Mouse (Mus musculus) forebrain, embryonic 15.5 days (tissue): Measurements from ENCODE around the gene Hist1h4h. TPM values are rescaled to one million over a fixed set of nuclear protein-coding genes. Genes with fewer than 3 reads are reported as not detected.

ENCODE experiments used
- ATAC-seq: fragments of 200-750 bp; cut with Nextera tagmentation; replicated peaks from 2 replicates; pipeline ENCODE4 v1.8.0; 2017; ENCODE audit warnings: mild to moderate bottlenecking, moderate TSS enrichment, moderate library complexity
- H3K27ac ChIP-seq: fragments of 300-500 bp; sonication (generic); replicated peaks from 2 replicates; pipeline ENCODE4 v1.5.1; 2015; ENCODE audit warnings: mild to moderate bottlenecking, inconsistent platforms
- H3K27me3 ChIP-seq: fragments of 300-500 bp; sonication (generic); 2 replicates; pipeline ENCODE4 v1.6.1; 2015; ENCODE audit warnings: inconsistent platforms
- H3K36me3 ChIP-seq: fragments of 300-500 bp; sonication (generic); 2 replicates; pipeline ENCODE4 v1.6.1; 2015; ENCODE audit warnings: mild to moderate bottlenecking, inconsistent platforms
- H3K4me1 ChIP-seq: fragments of 300-500 bp; sonication (generic); 2 replicates; pipeline ENCODE4 v1.6.1; 2015; ENCODE audit warnings: inconsistent platforms
- H3K4me2 ChIP-seq: fragments of 300-500 bp; sonication (generic); replicated peaks from 2 replicates; pipeline ENCODE4 v1.6.1; 2015; ENCODE audit warnings: mild to moderate bottlenecking, inconsistent platforms
- H3K4me3 ChIP-seq: fragments of 300-500 bp; sonication (generic); 2 replicates; pipeline ENCODE4 v1.5.1; 2015; ENCODE audit warnings: mild to moderate bottlenecking, inconsistent platforms
- H3K9ac ChIP-seq: fragments of 300-500 bp; sonication (generic); replicated peaks from 2 replicates; pipeline ENCODE4 v1.6.1; 2015; ENCODE audit warnings: mild to moderate bottlenecking, inconsistent platforms
- H3K9me3 ChIP-seq: fragments of 300-500 bp; sonication (generic); 2 replicates; pipeline ENCODE4 v1.6.1; 2016; ENCODE audit warnings: inconsistent platforms
- WGBS: fragments of 180-500 bp; shearing (Covaris S2); methylation state at CpG from one replicate; pipeline ENCODE4 v1.1.7; 2015; ENCODE audit warnings: mixed read lengths; 5-methylcytosine and 5-hydroxymethylcytosine counted together
- polyA plus RNA-seq: library from polyadenylated mRNA; unstranded; fragments of >200 nt; fragmentation: Nextera tagmentation; extraction: Ambion mirVana; gene quantifications from 2 replicates; pipeline ENCODE4 v1.2.1, GENCODE M21; 2015

Hist1h4h gene
- polyA plus RNA-seq, result 4.9 and 6.0 TPM in 2 replicates

GRCm38 (mm10) chr13:23530901-23531875 lies at the start of gene Hist1h4h:
Gene Hist1h4h, plus strand, starts transcription at chr13:23531050.
- ATAC-seq, result peak; percentile 88
- WGBS, result under 1% methylated on average over 61 of the region's 70 CpGs
- peak within 1 kb of the TSS; percentile 58 for H3K4me3 ChIP-seq
- peaks cover 53% of the 10 kb centered on the region for H3K4me1 ChIP-seq
- H3K9me3 ChIP-seq, result no peaks in the 10 kb centered on the region
- peak within 1 kb of the TSS; percentile 99 for H3K27ac ChIP-seq
- H3K36me3 ChIP-seq, result no peaks in the 10 kb centered on the region
- H3K27me3 ChIP-seq, result no peaks in the 10 kb centered on the region
- peak within 1 kb of the TSS; percentile 82 for H3K4me2 ChIP-seq
- peak within 1 kb of the TSS; percentile 78 for H3K9ac ChIP-seq

- no peak overlapping the region for H3K27ac ChIP-seq
- no peaks in the 10 kb centered on the region for H3K27me3 ChIP-seq
- no peak overlapping the region for H3K4me3 ChIP-seq
- no peaks in the 10 kb centered on the region for H3K36me3 ChIP-seq
- no peak overlapping the region for H3K9ac ChIP-seq
- no peaks in the 10 kb centered on the region for H3K4me1 ChIP-seq
- no peak overlapping the region for H3K4me2 ChIP-seq
- H3K9me3 ChIP-seq, result no peaks in the 10 kb centered on the region
- ATAC-seq, result no peak
- WGBS, result 92% methylated on average over 2 of the region's 2 CpGs
Observed at GRCm38 (mm10) chr13:23483153-23483552, 47.7 kb upstream of the Hist1h4h start.

- Histone ChIP-seq H3K27ac (no peak overlapping the region), H3K4me1 (no peaks in the 10 kb centered on the region), H3K4me3 (no peak overlapping the region), H3K4me2 (no peak overlapping the region), H3K9ac (no peak overlapping the region), H3K9me3 (no peaks in the 10 kb centered on the region), H3K36me3 (no peaks in the 10 kb centered on the region), H3K27me3 (no peaks in the 10 kb centered on the region)
- 46% methylated on average over 5 of the region's 5 CpGs for WGBS
- ATAC-seq, result no peak
Observed at GRCm38 (mm10) chr13:23485271-23485670, 45.6 kb upstream of the Hist1h4h start.

GRCm38 (mm10) chr13:23488400-23489322 lies 42.2 kb upstream of the Hist1h4h start, which contains the start of gene Btn2a2:
Gene Btn2a2, minus strand, starts transcription at chr13:23488857.
- Histone ChIP-seq H3K9me3 (no peaks in the 10 kb centered on the region), H3K36me3 (no peaks in the 10 kb centered on the region), H3K27me3 (no peaks in the 10 kb centered on the region), H3K9ac (peak within 1 kb of the TSS; percentile 40; the same call in 1 of the 2 replicates), H3K4me2 (peak within 1 kb of the TSS; percentile 63), H3K27ac (no peak within 1 kb of the TSS), H3K4me3 (peak within 1 kb of the TSS; percentile 38), H3K4me1 (peaks cover 6% of the 10 kb centered on the region)
- peak; percentile 99 for ATAC-seq
- 9% methylated on average over 14 of the region's 14 CpGs for WGBS

- Histone ChIP-seq H3K4me1 (peaks cover 6% of the 10 kb centered on the region), H3K4me3 (no peak overlapping the region), H3K9ac (no peak overlapping the region), H3K4me2 (no peak overlapping the region), H3K36me3 (no peaks in the 10 kb centered on the region), H3K27ac (no peak overlapping the region), H3K27me3 (no peaks in the 10 kb centered on the region), H3K9me3 (no peaks in the 10 kb centered on the region)
- ATAC-seq, result no peak
- 38% methylated on average over 1 of the region's 1 CpGs for WGBS
Observed at GRCm38 (mm10) chr13:23490863-23491262, 40.0 kb upstream of the Hist1h4h start.

GRCm38 (mm10) chr13:23491263-23491662 lies 39.6 kb upstream of the Hist1h4h start:
- Histone ChIP-seq H3K4me1 (peaks cover 6% of the 10 kb centered on the region), H3K9ac (no peak overlapping the region), H3K36me3 (no peaks in the 10 kb centered on the region), H3K9me3 (no peaks in the 10 kb centered on the region), H3K27ac (no peak overlapping the region), H3K4me2 (no peak overlapping the region), H3K4me3 (no peak overlapping the region), H3K27me3 (no peaks in the 10 kb centered on the region)
- 13% methylated on average over 1 of the region's 1 CpGs for WGBS
- ATAC-seq, result no peak

- WGBS, result 2% methylated on average over 14 of the region's 14 CpGs
- peak overlapping the region; percentile 38 for H3K4me2 ChIP-seq
- no peaks in the 10 kb centered on the region for H3K9me3 ChIP-seq
- no peaks in the 10 kb centered on the region for H3K36me3 ChIP-seq
- peaks cover 6% of the 10 kb centered on the region for H3K4me1 ChIP-seq
- H3K9ac ChIP-seq, result 0 out of 2 replicates have a peak overlapping the region, but pooled peaks have one; percentile 29
- H3K27ac ChIP-seq, result no peak overlapping the region
- no peaks in the 10 kb centered on the region for H3K27me3 ChIP-seq
- ATAC-seq, result no peak
- H3K4me3 ChIP-seq, result peak overlapping the region; percentile 28
Observed at GRCm38 (mm10) chr13:23491990-23492389, 38.9 kb upstream of the Hist1h4h start.

GRCm38 (mm10) chr13:23495526-23495925 lies 35.3 kb upstream of the Hist1h4h start:
- no peak for ATAC-seq
- H3K4me2 ChIP-seq, result no peak overlapping the region
- no peaks in the 10 kb centered on the region for H3K36me3 ChIP-seq
- WGBS, result 74% methylated on average over 6 of the region's 6 CpGs
- no peak overlapping the region for H3K4me3 ChIP-seq
- H3K27ac ChIP-seq, result no peak overlapping the region
- no peaks in the 10 kb centered on the region for H3K27me3 ChIP-seq
- no peak overlapping the region for H3K9ac ChIP-seq
- H3K9me3 ChIP-seq, result no peaks in the 10 kb centered on the region
- H3K4me1 ChIP-seq, result peaks cover 11% of the 10 kb centered on the region

GRCm38 (mm10) chr13:23497656-23498321 lies 33.1 kb upstream of the Hist1h4h start:
- Histone ChIP-seq H3K36me3 (no peaks in the 10 kb centered on the region), H3K27ac (no peak overlapping the region), H3K4me2 (peak overlapping the region; percentile 31), H3K4me3 (peak overlapping the region; percentile 22), H3K4me1 (peaks cover 4% of the 10 kb centered on the region; the same call in 1 of the 2 replicates), H3K9me3 (no peaks in the 10 kb centered on the region), H3K9ac (no peak overlapping the region), H3K27me3 (no peaks in the 10 kb centered on the region)
- no peak for ATAC-seq
- 6% methylated on average over 19 of the region's 19 CpGs for WGBS

- WGBS, result 3% methylated on average over 10 of the region's 10 CpGs
- H3K9me3 ChIP-seq, result no peaks in the 10 kb centered on the region
- ATAC-seq, result no peak
- no peaks in the 10 kb centered on the region for H3K27me3 ChIP-seq
- H3K9ac ChIP-seq, result no peak overlapping the region
- H3K4me1 ChIP-seq, result peaks cover 4% of the 10 kb centered on the region; the same call in 1 of the 2 replicates
- peak overlapping the region; percentile 31 for H3K4me2 ChIP-seq
- H3K27ac ChIP-seq, result no peak overlapping the region
- H3K4me3 ChIP-seq, result peak overlapping the region; percentile 22; the same call in 1 of the 2 replicates
- H3K36me3 ChIP-seq, result no peaks in the 10 kb centered on the region
Observed at GRCm38 (mm10) chr13:23498653-23499052, 32.2 kb upstream of the Hist1h4h start.

GRCm38 (mm10) chr13:23499943-23500342 lies 30.9 kb upstream of the Hist1h4h start:
- Histone ChIP-seq H3K4me2 (no peak overlapping the region), H3K9ac (no peak overlapping the region), H3K27me3 (no peaks in the 10 kb centered on the region), H3K36me3 (no peaks in the 10 kb centered on the region), H3K4me3 (no peak overlapping the region), H3K4me1 (peaks cover 4% of the 10 kb centered on the region; the same call in 1 of the 2 replicates), H3K27ac (no peak overlapping the region), H3K9me3 (no peaks in the 10 kb centered on the region)
- no peak for ATAC-seq
- WGBS, result 13% methylated on average over 7 of the region's 7 CpGs
